Mouse (Mus musculus) adrenal gland, postnatal 14 days (tissue): ENCODE data around the gene Tshz3. TPM values are rescaled to one million over a fixed set of nuclear protein-coding genes. Genes with fewer than 3 reads are reported as not detected.

Experiments
- DNase-seq: peaks from one replicate; pipeline ENCODE4 v3.0.0; 2021; ENCODE audit warnings: mixed read lengths
- long read RNA-seq, 2 experiments: library from polyadenylated mRNA; stranded (forward); transcript quantifications; one replicate each; pipeline ENCODE4 v2.0.0; 2021
- total RNA-seq: library from RNA; stranded (reverse); gene quantifications from 2 replicates; pipeline ENCODE4 v1.2.3, GENCODE M21; 2021

Tshz3 gene
- 5.3 and 5.8 TPM in 2 replicates for total RNA-seq
- long read RNA-seq, experiment 1, full-length matches to known transcripts = 2 of 2 reads
- long read RNA-seq, experiment 1, partial matches to known transcripts = 0 of 2 reads
- long read RNA-seq, experiment 1, other reads (novel, unspliced or antisense) = 0 of 2 reads
- long read RNA-seq, experiment 2 = 0 reads

DNA sequence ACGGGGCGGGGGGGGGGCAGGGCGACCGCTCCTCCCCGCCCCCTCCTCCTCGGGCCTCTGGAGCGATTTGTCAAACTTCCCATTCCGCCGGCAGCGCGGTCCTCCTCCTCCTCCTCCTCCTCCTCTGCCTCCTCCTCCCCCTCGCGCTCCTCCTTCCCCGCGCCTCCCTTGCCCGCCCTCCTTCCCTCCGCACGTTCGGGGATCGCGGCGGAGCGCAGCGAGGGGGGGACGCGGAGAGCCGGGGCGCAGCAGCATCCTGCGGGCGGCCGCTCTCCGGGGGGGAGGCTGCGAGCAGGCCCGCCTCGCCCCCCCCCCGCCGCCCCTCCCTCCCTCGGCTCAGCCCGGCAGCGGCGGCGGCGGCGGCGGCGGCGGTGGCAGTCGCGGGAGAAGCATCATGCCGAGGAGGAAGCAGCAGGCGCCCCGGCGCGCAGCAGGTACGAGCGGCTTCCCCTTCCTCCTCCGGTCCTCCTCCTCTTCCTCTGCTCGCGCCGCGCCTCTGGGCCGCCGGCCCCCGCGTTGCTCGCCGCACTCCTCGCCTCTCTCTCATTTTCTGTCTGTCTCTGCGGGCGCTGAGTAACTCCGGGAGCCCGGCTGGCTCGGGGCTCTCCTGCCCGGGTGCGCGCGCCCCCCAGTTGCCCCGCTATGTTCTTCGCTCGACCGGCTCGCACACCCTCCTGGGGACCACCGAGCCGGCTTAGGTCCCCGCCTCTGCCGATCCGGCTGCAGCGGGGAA is at the start of gene Tshz3:
Gene Tshz3 (plus strand): TSS at position 263 of the 733 bp plus-strand sequence.
- DNase-seq = peak; percentile 70

DNA sequence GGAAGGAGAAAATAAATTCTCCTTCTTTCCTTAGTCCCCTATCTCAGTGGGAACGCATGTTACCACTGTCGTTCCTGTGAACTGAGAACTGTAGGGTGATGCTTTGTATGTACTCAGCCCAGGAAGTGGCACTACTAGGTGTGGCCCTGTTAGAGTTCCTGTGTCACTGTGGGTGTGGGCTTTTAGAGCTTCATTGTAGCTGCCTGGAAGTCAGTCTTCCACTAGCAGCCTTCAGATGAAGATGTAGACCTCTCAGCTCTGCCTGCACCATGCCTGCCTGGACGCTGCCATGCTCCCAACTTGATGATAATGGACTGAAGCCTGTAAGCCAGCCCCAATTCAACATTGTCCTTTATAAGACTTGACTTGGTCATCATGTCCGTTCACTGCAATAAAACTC is 42.0 kb upstream of the Tshz3 start:
- DNase-seq = no peak

DNA sequence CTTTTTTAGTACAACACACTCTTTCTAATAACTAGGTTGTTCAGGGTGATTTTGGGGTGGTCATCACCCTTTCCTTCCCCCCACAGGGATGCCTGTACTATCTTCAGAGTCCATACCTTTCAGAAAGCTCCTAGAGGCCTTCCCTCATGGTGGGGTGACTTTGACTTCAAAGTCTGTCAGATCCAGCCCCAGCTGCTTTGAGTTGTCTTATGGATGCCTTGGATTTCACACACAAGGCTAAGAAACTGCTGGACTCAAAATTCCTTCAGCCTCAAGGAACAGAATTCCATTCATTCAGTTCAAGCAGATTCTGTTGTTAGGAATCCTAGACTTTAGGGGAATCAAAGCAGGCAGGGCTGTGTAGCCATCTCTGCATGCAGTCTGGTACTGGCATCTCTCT is 41.5 kb upstream of the Tshz3 start:
- no peak for DNase-seq

DNA sequence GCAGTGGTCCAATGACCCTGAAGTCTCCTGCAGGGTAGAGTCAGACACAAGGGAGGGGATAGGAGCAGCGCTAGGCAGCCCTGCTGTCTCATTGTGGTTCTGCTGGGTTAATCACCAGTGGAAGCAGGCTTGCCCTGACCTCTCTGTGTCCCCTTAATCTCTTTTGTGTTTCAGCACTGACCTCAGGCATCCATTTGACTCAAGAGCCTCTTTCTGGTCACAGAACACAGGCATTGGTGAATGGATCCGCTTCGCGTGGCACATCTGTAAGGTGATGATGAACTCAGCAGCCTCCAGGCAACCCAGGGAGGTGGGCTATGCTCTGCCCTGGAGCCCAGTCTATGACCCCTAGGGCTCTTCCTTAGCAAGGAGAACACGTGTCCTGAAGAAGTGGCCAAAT is 39.6 kb upstream of the Tshz3 start:
- DNase-seq = no peak

DNA sequence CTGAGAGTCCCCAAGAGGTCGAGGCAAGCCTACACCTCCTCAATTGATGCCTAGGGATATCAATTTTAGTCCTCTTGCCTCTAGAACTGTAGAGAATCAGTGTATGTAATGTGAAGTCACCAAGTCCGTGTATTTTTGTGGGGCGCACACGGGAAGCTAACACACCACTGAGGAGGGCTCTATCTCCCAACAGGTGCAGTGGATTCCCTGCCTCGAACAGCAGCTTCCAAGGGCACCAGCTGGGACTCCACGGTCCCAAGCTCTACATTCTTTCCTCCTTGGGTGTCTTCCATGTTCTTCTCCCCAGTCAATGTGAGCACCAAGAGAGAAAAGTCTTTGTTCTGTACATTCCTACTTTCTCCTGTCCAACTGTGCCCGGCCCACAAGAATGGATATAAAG is 38.7 kb upstream of the Tshz3 start:
- DNase-seq = no peak

DNA sequence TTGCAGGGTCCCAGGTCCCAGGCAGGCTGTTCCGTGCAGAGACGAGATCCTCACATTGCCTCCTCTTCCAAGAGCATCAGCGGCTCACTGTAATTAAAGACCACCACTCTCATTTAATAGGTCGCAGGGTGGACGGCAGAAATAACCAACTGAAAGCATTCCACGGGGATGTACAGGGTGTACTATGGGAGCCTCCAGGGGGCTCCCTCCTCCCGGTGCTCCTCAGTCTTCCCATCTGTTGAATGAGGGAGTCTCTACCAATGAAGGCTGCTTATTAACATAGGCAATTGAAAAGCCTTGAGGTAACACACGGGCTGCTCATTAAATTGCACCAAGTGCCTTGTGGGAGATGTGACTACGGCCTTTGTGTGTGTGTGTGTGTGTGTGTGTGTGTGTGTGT is 37.3 kb upstream of the Tshz3 start:
- no peak for DNase-seq

DNA sequence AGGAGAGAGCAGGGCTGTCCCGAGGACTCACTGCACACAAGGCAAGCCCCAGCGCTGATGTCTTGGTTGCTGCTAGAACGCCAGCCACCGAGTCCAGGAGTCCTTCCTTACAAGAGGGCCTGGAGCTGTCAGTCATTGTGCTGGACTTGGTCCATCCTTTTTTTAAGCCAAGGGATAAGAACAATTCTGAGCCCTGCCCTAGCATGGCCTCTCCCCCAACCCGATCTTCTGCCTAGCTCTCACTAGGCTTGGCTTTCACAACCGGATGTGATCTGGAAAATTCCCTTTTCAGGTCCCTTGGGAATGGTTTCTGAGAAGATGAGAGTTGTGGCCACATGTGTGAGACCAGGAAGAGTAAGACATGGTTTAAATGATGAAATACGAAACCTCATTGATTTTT is 34.5 kb upstream of the Tshz3 start:
- no peak for DNase-seq

DNA sequence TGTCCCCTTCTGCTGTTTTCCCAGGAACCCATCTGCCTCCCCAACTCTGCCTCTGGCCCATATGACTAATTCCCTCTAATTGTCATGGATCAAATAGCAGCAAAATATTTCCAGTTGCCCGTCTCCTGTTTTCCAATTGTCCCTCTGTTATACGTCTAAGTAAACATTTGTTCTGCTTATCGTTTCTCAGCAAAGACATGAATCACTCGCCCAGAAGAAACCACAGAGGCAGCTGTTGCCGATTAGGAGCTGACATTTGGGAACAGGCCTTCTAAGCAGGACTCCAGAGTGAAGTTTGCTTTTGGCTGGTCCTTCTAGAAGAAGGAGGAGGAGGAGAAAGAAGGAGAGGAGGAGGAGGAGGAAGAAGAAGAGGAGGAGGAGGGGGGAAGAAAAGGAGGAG is 30.2 kb upstream of the Tshz3 start:
- DNase-seq = no peak

DNA sequence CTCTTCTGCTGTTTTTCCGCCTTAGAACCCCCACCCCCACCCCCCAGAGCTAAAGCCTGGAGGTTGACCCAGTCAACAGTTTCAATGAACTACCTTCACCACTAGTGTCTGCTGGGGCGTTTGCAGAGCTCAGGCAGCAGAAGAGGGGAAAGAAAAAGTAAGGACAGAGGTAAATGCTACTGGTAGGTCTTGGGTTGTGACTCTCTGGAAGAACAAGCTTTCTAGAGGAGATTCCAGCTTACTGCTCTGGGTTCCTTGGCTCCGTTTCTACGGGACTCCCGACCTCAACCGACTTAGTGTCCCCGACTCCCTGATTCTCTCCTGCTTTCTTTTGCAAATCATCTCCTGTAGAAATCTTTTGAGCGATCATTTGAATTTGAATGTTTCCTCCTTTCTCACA is 19.9 kb upstream of the Tshz3 start:
- DNase-seq = no peak

DNA sequence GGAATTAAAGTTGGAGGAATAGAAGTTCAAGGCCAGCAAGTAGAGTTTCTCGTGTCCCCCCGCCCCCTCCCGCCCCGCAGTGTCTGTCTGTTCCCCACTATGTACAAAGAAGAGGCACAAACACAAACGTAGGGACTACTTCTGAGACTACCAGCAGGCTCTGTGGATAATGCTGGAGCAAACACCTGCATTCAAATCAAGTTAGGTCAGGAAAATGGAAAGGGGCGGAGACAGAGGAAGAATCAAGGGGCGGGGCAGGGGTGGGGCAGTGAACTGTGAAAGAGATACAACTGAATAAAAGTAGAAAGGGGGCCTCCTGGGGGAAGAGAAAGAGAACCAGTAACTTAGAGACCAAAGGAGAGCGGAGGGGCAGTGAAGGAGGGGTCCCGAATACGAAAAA is 19.4 kb upstream of the Tshz3 start:
- DNase-seq = no peak

DNA sequence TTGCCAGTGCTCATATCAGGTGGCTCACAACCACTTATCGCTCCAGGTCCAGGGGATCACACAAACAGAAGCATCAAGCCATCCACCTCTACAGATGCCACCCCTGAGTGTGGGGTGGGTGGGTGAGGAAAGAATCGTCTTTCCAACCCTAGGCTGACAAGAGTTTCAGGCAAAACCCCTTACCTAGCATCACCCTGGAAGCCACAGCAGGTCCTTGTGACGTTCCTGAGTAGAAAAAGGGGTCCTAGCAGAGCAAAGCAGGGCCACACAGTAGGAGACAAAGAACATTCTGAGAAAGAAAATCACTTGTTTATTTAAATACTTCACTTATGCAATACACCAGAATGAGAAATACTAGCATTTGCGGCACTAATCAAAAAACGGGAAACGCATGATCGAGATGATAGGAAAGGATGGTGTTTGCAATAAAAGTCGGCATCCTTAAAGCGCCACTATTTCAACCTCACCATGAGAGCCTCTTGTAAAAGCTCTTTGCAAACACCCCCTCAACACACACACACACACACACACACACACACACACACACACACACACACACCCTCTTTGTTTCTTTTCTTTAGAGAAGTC is 18.8 kb upstream of the Tshz3 start:
- no peak for DNase-seq

DNA sequence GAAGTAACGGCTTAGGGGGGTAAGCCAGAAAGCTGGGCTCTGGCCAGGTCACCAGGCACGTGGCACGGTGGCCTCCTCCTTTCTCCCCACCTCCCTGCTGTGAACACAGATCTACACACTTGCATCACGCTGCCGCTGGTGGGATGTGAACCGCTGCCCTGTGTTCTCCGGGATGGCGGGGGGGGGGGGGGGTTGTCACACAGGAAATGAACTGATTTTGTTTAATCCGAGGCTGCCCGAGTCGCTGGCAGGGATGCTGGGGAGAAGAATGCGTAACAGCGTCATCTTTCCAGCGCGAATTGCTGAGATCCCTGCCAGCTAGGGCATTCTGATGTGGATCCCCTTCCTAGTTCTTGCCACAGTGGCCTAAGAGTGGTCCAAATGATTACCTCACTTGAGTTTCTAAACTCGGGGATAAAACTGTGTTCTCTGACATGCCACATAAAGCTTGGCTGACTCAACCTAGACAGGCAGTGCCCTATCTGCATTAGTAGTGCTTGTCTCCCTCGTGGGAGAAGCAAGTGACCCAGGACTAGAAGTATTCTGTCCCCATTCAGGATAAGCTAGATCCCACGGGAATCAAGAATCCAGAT is 18.0 kb upstream of the Tshz3 start:
- DNase-seq = no peak

DNA sequence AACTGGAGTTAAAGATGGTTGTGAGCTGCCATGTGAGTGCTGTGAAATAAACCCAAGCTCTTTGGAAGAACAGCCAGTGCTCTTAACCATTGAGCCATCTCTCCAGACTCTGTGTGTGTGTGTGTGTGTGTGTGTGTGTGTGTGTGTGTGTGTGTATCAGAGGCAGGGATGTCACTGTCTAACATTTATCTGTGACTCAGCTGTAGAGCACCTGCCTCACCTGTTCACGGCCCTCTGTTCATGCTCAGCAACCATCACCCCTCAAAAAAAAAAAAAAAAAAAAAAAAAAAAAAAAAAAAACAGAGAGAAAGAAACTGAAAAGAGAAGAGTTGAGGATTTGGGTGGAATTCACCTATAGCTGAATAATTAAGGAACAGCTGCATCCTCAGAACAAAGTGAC is 10.4 kb upstream of the Tshz3 start:
- no peak for DNase-seq

DNA sequence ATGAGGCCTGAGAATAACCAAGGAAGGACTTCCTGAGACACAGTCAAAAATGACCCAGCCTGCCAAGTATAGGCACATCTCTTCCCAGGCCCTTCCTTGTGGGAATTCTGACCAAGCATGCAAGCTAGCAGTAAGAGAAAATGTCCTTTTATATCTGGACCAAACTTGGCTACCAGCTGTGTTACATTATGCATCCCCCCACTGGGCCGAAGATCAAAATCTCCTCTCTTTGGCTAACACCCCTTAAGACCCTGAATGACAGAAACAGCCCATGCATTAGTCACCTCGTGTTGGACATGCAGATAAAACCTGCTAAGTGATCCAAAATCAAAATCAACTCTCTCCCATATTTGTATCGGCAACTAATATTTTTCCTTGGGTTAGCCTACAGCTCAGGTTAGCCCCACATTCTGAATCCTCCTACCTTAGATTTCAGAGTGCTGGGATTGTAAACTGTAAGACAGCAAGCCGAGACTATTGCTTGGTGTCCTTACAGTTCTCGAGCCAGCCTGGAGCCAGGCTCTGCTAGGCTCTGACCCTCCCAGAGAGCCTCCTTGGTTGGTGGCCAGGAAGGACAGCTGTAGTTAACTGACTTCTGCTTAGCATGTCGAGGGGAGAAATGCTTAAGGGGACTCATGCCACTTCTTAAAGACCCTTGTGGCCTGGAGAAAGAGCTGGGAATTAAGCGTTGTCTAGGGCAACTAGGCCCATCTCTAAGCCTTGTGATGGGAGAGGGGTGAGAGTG is 8.7 kb upstream of the Tshz3 start:
- DNase-seq = no peak

DNA sequence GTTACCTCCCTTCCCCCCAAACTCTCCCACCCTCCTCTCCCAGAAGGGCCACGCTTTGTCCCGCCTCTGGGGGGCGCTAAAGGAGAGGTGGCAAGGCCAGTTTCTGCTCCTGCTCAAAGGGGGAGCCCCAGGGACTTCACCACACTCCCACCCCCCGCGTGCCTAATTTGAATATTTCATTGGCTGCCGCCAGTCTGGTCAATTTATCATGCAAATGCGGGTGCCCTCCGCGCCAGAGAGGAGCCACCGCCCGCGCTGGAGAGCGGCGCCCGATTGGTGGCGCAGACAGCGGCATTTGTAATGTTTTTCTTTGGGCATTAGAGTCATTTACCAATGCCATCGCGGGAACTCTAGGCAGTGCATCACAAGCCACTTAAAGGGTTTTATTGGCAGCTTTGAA is 7.4 kb upstream of the Tshz3 start:
- peak; percentile 68 for DNase-seq

DNA sequence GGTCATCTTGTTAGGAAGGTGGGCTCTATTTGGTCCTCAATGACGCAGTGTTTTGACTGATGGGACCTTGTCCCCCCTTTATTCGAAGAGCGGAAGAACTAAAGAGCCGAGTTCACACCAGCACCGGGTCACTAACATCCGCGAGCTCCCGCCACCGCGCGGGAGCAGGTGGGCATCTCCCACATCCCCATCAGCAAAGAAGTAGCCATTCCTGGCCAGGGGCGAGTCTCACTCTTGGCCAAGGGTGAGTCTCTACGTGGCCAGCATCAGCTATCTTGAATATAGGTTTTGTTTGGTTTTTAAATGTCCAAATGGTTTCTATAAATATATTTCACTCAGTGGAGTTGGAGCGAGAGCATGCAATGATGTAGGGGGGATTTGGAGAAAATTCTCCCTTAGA is 6.3 kb upstream of the Tshz3 start:
- DNase-seq = no peak

DNA sequence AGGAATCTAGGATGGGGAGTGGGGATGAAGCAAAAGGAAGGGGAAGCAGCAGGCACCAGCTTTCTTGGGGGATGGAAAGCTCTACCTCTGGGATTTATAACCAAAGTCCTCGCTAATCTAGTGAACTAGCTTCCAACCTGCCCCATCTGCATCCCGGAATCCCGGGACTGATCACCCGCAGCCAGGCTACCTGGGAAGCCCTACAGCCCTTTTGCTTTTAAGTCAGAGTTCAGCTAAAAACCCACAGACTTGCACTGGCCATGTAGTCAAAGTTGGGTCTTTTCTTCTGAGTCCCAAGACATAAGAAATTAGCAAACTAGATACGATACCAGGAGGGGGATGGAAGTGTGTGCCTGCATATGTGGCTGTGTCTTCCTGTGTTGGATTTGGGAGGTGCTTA is 5.5 kb upstream of the Tshz3 start:
- no peak for DNase-seq

DNA sequence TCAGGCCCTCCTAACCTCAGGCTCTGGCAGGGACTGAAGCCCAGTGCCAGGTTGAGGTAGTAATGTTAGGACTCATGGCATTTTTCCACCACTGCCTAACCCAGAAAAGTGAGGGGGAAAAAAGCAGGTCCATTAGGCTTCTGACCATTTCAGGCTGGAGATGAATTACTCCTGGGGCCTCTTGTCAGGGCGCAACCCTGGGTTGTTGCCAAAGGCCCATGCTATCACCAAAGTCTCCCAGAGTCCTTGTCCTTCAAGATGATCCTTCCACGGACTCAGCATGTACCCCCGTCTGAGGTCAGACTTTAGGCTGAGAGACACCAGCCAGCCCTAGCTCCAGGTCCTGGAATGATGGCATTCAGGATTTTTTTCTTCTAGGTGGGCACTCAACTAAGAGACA is 4.8 kb upstream of the Tshz3 start:
- no peak for DNase-seq

DNA sequence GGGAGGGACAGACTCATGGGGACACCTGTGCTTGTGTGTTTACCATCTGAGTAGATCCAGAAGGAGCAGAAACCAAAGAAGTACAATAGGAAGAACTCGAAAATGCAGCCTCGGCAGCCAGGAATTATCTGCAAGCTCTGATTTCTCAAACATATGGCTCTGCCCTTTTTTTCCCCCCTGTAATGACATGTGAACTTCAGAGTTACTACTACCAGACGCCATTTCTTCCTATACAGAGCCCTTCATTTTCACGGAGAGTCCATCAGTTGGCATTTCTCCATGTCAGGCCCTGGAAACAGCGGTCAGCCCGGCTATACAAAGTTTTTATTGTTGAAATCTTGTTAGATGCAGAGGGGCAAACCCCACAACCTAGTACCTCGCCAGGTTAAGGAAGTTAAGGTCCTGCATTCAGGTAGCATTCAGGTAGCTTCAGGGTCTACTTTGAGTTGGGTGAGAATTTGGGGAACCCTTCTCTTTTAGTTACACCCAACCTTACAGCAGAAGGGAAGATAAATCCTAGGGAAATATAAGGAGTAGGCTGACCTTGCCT is 3.2 kb upstream of the Tshz3 start:
- no peak for DNase-seq

DNA sequence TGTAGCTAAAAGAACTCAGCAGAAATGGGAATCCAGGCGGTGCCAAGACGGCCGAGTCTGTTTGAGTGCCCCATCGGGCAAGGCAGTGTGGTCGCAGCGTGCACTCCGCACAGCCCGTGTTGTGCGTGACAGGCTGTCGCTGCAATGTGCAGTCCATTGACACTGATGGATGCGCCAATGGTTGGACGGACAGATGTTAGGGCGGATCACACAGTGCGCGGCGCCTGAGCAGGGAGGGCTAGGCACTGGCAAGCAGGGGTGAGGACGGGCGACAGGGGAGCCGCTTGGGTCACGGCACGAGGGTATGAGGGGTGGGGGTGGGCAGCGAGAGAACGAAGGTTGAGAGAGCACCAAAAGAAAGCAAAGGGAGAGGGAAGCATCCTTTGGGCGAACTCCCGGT is 2.6 kb upstream of the Tshz3 start:
- no peak for DNase-seq

DNA sequence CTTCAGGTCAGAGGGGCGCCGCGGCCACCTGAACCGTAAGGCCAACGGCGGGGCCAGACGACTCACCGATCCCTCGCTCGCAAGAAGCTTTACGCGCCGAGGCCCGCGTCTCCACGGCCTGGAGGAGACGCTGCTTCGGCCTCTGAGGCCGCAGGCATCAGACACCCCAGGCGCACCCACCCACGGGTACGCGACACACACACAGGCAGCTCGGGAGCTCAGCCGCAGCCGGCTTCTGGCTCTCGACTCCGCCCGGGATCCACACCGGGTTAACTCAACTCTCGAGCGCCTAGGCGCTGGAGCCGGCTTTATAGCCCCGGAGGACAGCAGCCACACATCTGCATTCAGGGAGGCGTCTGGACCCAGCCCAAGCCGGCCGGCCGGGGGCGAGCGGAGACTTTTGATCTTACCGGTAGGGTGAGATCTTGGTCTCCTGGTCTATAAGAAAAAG is 2.1 kb upstream of the Tshz3 start:
- DNase-seq = peak; percentile 53

DNA sequence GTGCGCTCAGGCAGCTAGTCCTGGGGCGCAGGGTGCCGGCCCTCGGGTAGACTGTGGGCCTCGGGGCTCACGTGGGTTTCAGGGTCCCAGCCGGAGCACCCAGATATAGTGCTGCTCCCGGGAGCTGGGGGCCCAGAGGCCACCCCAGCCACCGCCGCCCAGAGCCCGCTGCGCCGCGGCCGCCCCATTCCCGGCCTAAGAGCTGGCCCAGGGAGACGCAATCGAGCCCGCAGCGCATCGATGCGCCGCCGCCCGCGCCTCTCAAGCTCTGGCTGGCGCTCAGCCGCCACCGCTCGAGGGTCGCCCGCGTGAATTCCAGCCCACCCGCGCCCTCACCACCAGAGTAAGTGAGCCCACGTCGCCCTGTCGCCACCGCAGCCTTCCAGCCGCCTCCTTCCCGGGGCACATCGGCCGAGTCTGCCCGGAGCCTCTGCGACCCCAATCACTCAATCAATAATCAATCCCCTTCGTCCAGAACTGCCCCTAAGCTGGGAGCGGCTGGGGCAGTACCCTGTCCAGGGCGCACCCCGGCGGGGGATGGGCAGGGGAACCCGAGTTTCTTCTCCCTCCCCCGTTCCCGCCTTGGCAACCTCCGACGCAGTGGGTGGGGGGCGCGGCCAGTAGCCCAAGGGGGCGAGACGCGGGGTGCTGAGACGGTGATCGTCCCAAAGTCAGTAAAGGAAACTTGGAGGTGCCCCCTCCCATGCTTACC is 1.4 kb upstream of the Tshz3 start:
- peak; percentile 74 for DNase-seq
